Mouse (Mus musculus) adrenal gland, postnatal 25 days (tissue): ENCODE measurements at regions not wholly inside any gene's neighbourhood (a gene's known extent, or its start where the extent isn't known, plus 50 kb on each side); places are given as distances from the start of the nearest gene placed in this dataset.
"Not testable (repeated sequence)": the region's sequence is repeated elsewhere in the genome, so short reads cannot be mapped to it uniquely, and the experiment has no call there.

Experiments used
- DNase-seq: peaks from one replicate; pipeline ENCODE4 v3.0.0; 2021; ENCODE audit warnings: mixed read lengths

GRCm38 (mm10) chr8:116030966-116031365, 323.4 kb upstream of the Maf start:
- DNase-seq = no peak

GRCm38 (mm10) chr8:116025321-116025720, 317.7 kb upstream of the Maf start:
- DNase-seq = no peak

GRCm38 (mm10) chr8:116024811-116025210, 317.2 kb upstream of the Maf start:
- DNase-seq = no peak

- no peak for DNase-seq
Measured at GRCm38 (mm10) chr8:116021691-116022090, 314.1 kb upstream of the Maf start.

- DNase-seq = no peak
Measured at GRCm38 (mm10) chr8:115995320-115995719, 287.7 kb upstream of the Maf start.

GRCm38 (mm10) chr8:115991989-115992388, 284.4 kb upstream of the Maf start:
- DNase-seq = no peak

GRCm38 (mm10) chr8:115983397-115983796, 275.8 kb upstream of the Maf start:
- peak; percentile 41 for DNase-seq

GRCm38 (mm10) chr8:115982326-115982725, 274.7 kb upstream of the Maf start:
- no peak for DNase-seq

- DNase-seq = no peak
Measured at GRCm38 (mm10) chr8:115981426-115981825, 273.8 kb upstream of the Maf start.

GRCm38 (mm10) chr8:115980616-115981015, 273.0 kb upstream of the Maf start:
- DNase-seq = no peak

- DNase-seq = no peak
Measured at GRCm38 (mm10) chr8:115977152-115977551, 269.6 kb upstream of the Maf start.

- no peak for DNase-seq
Measured at GRCm38 (mm10) chr8:115974706-115975105, 267.1 kb upstream of the Maf start.

- DNase-seq = not testable (repeated sequence)
Measured at GRCm38 (mm10) chr8:115971351-115971750, 263.8 kb upstream of the Maf start.

GRCm38 (mm10) chr8:115968121-115968520, 260.5 kb upstream of the Maf start:
- DNase-seq = no peak

- no peak for DNase-seq
Measured at GRCm38 (mm10) chr8:115965981-115966380, 258.4 kb upstream of the Maf start.

GRCm38 (mm10) chr8:115955371-115955770, 247.8 kb upstream of the Maf start:
- no peak for DNase-seq

- DNase-seq = no peak
Measured at GRCm38 (mm10) chr8:115953783-115954470, 246.3 kb upstream of the Maf start.

- DNase-seq = no peak
Measured at GRCm38 (mm10) chr8:115952496-115952895, 244.9 kb upstream of the Maf start.

GRCm38 (mm10) chr8:115948916-115949315, 241.3 kb upstream of the Maf start:
- no peak for DNase-seq

- DNase-seq = no peak
Measured at GRCm38 (mm10) chr8:115948036-115948435, 240.4 kb upstream of the Maf start.

GRCm38 (mm10) chr8:115942731-115943509, 235.3 kb upstream of the Maf start:
- DNase-seq = no peak

GRCm38 (mm10) chr8:115929472-115930210, 222.0 kb upstream of the Maf start:
- no peak for DNase-seq

- no peak for DNase-seq
Measured at GRCm38 (mm10) chr8:115921889-115922288, 214.3 kb upstream of the Maf start.
